Mouse (Mus musculus): Measurements from ENCODE around the gene Rmnd1. TPM values are rescaled to one million over a fixed set of nuclear protein-coding genes. Genes with fewer than 3 reads are reported as not detected.
"Not testable (repeated sequence)": the region's sequence is repeated elsewhere in the genome, so short reads cannot be mapped to it uniquely, and the experiment has no call there.

Rmnd1 gene
- polyA plus RNA-seq (2016; fragmentation: Nextera tagmentation; extraction: Ambion mirVana): 48.9 and 49.4 TPM in 2 replicates

GRCm38 (mm10) chr10:4432123-4432931, at the start of gene Rmnd1, which contains the start of gene Armt1:
Gene Rmnd1 (minus strand): TSS chr10:4432388.
Gene Armt1 (plus strand): TSS chr10:4432467.
- peak within 1 kb of the TSS; percentile 62 for H3K4me3 ChIP-seq
- H3K4me1 ChIP-seq: peaks cover 8% of the 10 kb centered on the region
- ATAC-seq (ENCODE audit: low FRiP score, low read depth): peak; percentile 94
- H3K9me3 ChIP-seq: no peaks in the 10 kb centered on the region
- H3K36me3 ChIP-seq: peaks cover 9% of the 10 kb centered on the region; the same call in 1 of the 2 replicates
- peak within 1 kb of the TSS; percentile 68 for H3K4me2 ChIP-seq (replicated peaks)
- H3K27me3 ChIP-seq (replicated peaks): no peaks in the 10 kb centered on the region
- H3K27ac ChIP-seq: peak within 1 kb of the TSS; percentile 46; the same call in 1 of the 2 replicates
- peak within 1 kb of the TSS; percentile 67 for H3K9ac ChIP-seq
- WGBS: under 1% methylated on average over 71 of the region's 75 CpGs

GRCm38 (mm10) chr10:4481695-4482094, 49.5 kb upstream of the Rmnd1 start:
- no peak overlapping the region for H3K27ac ChIP-seq

GRCm38 (mm10) chr10:4480929-4481328, 48.7 kb upstream of the Rmnd1 start:
- H3K4me3 ChIP-seq: no peak overlapping the region
- ATAC-seq (ENCODE audit: low FRiP score, low read depth): no peak
- no peak overlapping the region for H3K9ac ChIP-seq
- 68% methylated on average over 3 of the region's 3 CpGs for WGBS
- no peak overlapping the region for H3K4me2 ChIP-seq (replicated peaks)
- no peaks in the 10 kb centered on the region for H3K9me3 ChIP-seq
- no peaks in the 10 kb centered on the region for H3K27me3 ChIP-seq (replicated peaks)
- H3K36me3 ChIP-seq: no peaks in the 10 kb centered on the region
- no peak overlapping the region for H3K27ac ChIP-seq
- no peaks in the 10 kb centered on the region for H3K4me1 ChIP-seq

More at GRCm38 (mm10) chr10:4481695-4482094, 49.5 kb upstream of the Rmnd1 start:
- H3K9me3 ChIP-seq: no peaks in the 10 kb centered on the region
- H3K4me3 ChIP-seq: no peak overlapping the region
- H3K4me2 ChIP-seq (replicated peaks): no peak overlapping the region
- no peak overlapping the region for H3K9ac ChIP-seq
- 87% methylated on average over 8 of the region's 8 CpGs for WGBS
- no peaks in the 10 kb centered on the region for H3K36me3 ChIP-seq
- no peak for ATAC-seq (ENCODE audit: low FRiP score, low read depth)
- no peaks in the 10 kb centered on the region for H3K27me3 ChIP-seq (replicated peaks)
- H3K4me1 ChIP-seq: no peaks in the 10 kb centered on the region

- no peak overlapping the region for H3K4me2 ChIP-seq (replicated peaks)
- H3K4me3 ChIP-seq: no peak overlapping the region
- no peak overlapping the region for H3K27ac ChIP-seq
- H3K36me3 ChIP-seq: no peaks in the 10 kb centered on the region
- no peak overlapping the region for H3K9ac ChIP-seq
- no peaks in the 10 kb centered on the region for H3K9me3 ChIP-seq
- no peaks in the 10 kb centered on the region for H3K4me1 ChIP-seq
- no peaks in the 10 kb centered on the region for H3K27me3 ChIP-seq (replicated peaks)
- 89% methylated on average over 5 of the region's 5 CpGs for WGBS
- ATAC-seq (ENCODE audit: low FRiP score, low read depth): no peak
Observed at GRCm38 (mm10) chr10:4476604-4477003, 44.4 kb upstream of the Rmnd1 start.

- Histone ChIP-seq H3K4me3 (no peak overlapping the region), H3K9ac (no peak overlapping the region), H3K36me3 (no peaks in the 10 kb centered on the region), H3K4me2 (replicated peaks) (no peak overlapping the region), H3K4me1 (no peaks in the 10 kb centered on the region), H3K27ac (no peak overlapping the region), H3K27me3 (replicated peaks) (no peaks in the 10 kb centered on the region), H3K9me3 (no peaks in the 10 kb centered on the region)
- 90% methylated on average over 3 of the region's 3 CpGs for WGBS
- ATAC-seq (ENCODE audit: low FRiP score, low read depth): no peak
Observed at GRCm38 (mm10) chr10:4475431-4475830, 43.2 kb upstream of the Rmnd1 start.

GRCm38 (mm10) chr10:4473591-4473993, 41.4 kb upstream of the Rmnd1 start:
- no peak overlapping the region for H3K27ac ChIP-seq
- no peak overlapping the region for H3K4me2 ChIP-seq (replicated peaks)
- 93% methylated on average over 11 of the region's 11 CpGs for WGBS
- H3K9ac ChIP-seq: no peak overlapping the region
- H3K4me3 ChIP-seq: no peak overlapping the region
- H3K36me3 ChIP-seq: no peaks in the 10 kb centered on the region
- no peaks in the 10 kb centered on the region for H3K4me1 ChIP-seq
- H3K9me3 ChIP-seq: no peaks in the 10 kb centered on the region
- ATAC-seq (ENCODE audit: low FRiP score, low read depth): no peak
- no peaks in the 10 kb centered on the region for H3K27me3 ChIP-seq (replicated peaks)

GRCm38 (mm10) chr10:4469406-4469805, 37.2 kb upstream of the Rmnd1 start:
- 85% methylated on average over 3 of the region's 3 CpGs for WGBS
- H3K4me1 ChIP-seq: no peaks in the 10 kb centered on the region
- no peak overlapping the region for H3K27ac ChIP-seq
- ATAC-seq (ENCODE audit: low FRiP score, low read depth): no peak
- no peak overlapping the region for H3K4me3 ChIP-seq
- H3K36me3 ChIP-seq: no peaks in the 10 kb centered on the region
- H3K9ac ChIP-seq: no peak overlapping the region
- H3K9me3 ChIP-seq: no peaks in the 10 kb centered on the region
- H3K4me2 ChIP-seq (replicated peaks): no peak overlapping the region
- no peaks in the 10 kb centered on the region for H3K27me3 ChIP-seq (replicated peaks)

- H3K4me1 ChIP-seq: no peaks in the 10 kb centered on the region
- no peaks in the 10 kb centered on the region for H3K9me3 ChIP-seq
- H3K4me3 ChIP-seq: no peak overlapping the region
- H3K27ac ChIP-seq: no peak overlapping the region
- no peak overlapping the region for H3K4me2 ChIP-seq (replicated peaks)
- ATAC-seq (ENCODE audit: low FRiP score, low read depth): no peak
- H3K36me3 ChIP-seq: no peaks in the 10 kb centered on the region
- WGBS: 85% methylated on average over 7 of the region's 7 CpGs
- no peak overlapping the region for H3K9ac ChIP-seq
- H3K27me3 ChIP-seq (replicated peaks): no peaks in the 10 kb centered on the region
Observed at GRCm38 (mm10) chr10:4465799-4466198, 33.6 kb upstream of the Rmnd1 start.

- no peaks in the 10 kb centered on the region for H3K4me1 ChIP-seq
- H3K36me3 ChIP-seq: peaks cover 9% of the 10 kb centered on the region; the same call in 1 of the 2 replicates
- no peaks in the 10 kb centered on the region for H3K27me3 ChIP-seq (replicated peaks)
- H3K9ac ChIP-seq: no peak overlapping the region
- no peaks in the 10 kb centered on the region for H3K9me3 ChIP-seq
- 88% methylated on average over 2 of the region's 2 CpGs for WGBS
- ATAC-seq (ENCODE audit: low FRiP score, low read depth): no peak
- no peak overlapping the region for H3K4me3 ChIP-seq
- no peak overlapping the region for H3K27ac ChIP-seq
- H3K4me2 ChIP-seq (replicated peaks): no peak overlapping the region
Observed at GRCm38 (mm10) chr10:4460201-4460600, 28.0 kb upstream of the Rmnd1 start.

GRCm38 (mm10) chr10:4456409-4456808, 24.2 kb upstream of the Rmnd1 start:
- H3K27ac ChIP-seq: no peak overlapping the region
- H3K4me1 ChIP-seq: no peaks in the 10 kb centered on the region
- 85% methylated on average over 4 of the region's 4 CpGs for WGBS
- ATAC-seq (ENCODE audit: low FRiP score, low read depth): no peak
- no peak overlapping the region for H3K4me3 ChIP-seq
- H3K4me2 ChIP-seq (replicated peaks): no peak overlapping the region
- H3K27me3 ChIP-seq (replicated peaks): no peaks in the 10 kb centered on the region
- H3K9me3 ChIP-seq: no peaks in the 10 kb centered on the region
- H3K9ac ChIP-seq: no peak overlapping the region
- H3K36me3 ChIP-seq: peaks cover 27% of the 10 kb centered on the region

GRCm38 (mm10) chr10:4435416-4435815, 3.2 kb upstream of the Rmnd1 start:
- Histone ChIP-seq H3K4me3 (no peak overlapping the region), H3K4me2 (replicated peaks) (no peak overlapping the region), H3K4me1 (peaks cover 8% of the 10 kb centered on the region), H3K27me3 (replicated peaks) (no peaks in the 10 kb centered on the region), H3K36me3 (peaks cover 25% of the 10 kb centered on the region), H3K9me3 (no peaks in the 10 kb centered on the region), H3K27ac (no peak overlapping the region), H3K9ac (no peak overlapping the region)
- 87% methylated on average over 3 of the region's 3 CpGs for WGBS
- no peak for ATAC-seq (ENCODE audit: low FRiP score, low read depth)

GRCm38 (mm10) chr10:4433871-4434270, 1.7 kb upstream of the Rmnd1 start:
- not testable (repeated sequence) for H3K9me3 ChIP-seq; H3K4me3 ChIP-seq; H3K4me1 ChIP-seq; ATAC-seq (ENCODE audit: low FRiP score, low read depth); H3K27me3 ChIP-seq (replicated peaks); H3K27ac ChIP-seq; H3K9ac ChIP-seq
- Histone ChIP-seq H3K4me2 (replicated peaks) (peak overlapping the region; percentile 61; the same call in 1 of the 2 replicates), H3K36me3 (peaks cover 18% of the 10 kb centered on the region)
- 91% methylated on average over 2 of the region's 2 CpGs for WGBS
